Mouse (Mus musculus) CH12.LX (cell line): ENCODE results near the gene Lrrc4.

Experiments used
- CTCF ChIP-seq, 2 experiments: IDR thresholded peaks in 1 of 2; conservative IDR thresholded peaks in 1 of 2; 2 replicates each; pipeline ENCODE4 v1.5.1; 2011 to 2012; ENCODE audit warnings: low read depth in 2 of 2, low read length in 2 of 2, improper control_type of control experiment in 1 of 2, inconsistent platforms in 1 of 2, mild to moderate bottlenecking in 1 of 2, moderate library complexity in 1 of 2
- MAX ChIP-seq: IDR thresholded peaks from 2 replicates; pipeline ENCODE4 v1.6.1; 2011; ENCODE audit warnings: low read length, improper control_type of control experiment
- ZKSCAN1 ChIP-seq: IDR thresholded peaks from 2 replicates; pipeline ENCODE4 v1.6.1; 2012; ENCODE audit warnings: low read depth, inconsistent platforms, low read length, improper control_type of control experiment, borderline replicate concordance

DNA sequence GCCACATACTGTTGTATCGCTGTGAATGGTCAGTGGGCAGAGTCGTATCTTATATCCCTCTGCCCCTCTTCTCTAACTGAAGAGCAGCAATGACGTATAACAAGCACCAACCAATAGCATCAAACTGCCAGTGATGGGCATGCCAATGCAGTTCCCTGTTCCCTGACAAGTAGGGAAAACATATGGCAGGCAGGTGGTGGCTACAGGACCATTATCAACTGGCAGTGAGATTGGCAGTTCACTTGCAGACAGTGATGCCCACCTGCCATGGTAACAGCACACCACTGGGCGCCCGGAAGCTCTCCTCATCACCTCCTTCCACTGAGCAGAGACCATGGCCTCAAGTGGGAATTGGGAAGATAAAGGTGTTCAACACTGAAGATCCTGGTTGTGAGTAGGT, 175.0 kb downstream of the Lrrc4 start:
- TF ChIP-seq CTCF (conservative IDR thresholded peaks at IDR 0.05 in 1 of 2, IDR thresholded peaks at IDR 0.05 in 1 of 2; ENCODE audit: low read depth in 2 of 2, low read length in 2 of 2) (no peak), MAX (no peak), ZKSCAN1 (no peak)
